ENCODE assay signal across 17 mouse cellular contexts in the genomic region with DNA sequence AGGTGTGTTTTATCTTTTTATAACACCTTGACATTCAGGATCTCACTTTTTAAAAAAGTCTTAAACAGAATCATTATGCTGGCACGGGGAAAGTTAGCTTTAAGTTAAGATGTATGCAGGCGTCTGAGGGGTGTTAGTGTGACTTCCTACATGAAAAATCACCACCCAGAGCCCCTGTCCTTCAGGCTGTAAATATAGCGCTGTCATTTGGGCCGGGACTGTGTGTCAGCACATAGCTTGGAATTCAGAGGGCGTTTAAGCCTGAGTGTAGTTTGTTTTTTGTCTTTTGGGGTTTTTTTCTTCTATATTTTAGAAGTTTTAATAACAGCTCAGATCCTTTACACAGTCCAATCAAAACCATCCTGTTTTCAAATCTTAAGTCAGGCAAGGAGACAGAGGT.
DNase-seq lines count a peak whose midpoint lies in the region; ATAC-seq and TF ChIP-seq lines count a peak whose summit lies in the region.
"Had no signal": no experiment of that assay in that cellular context is flagged by ENCODE, and none has a peak within 500 bp of the region (broad histone marks: within the 10 kb centered on the region; RNA-seq: fewer than 3 reads in every experiment).

No protein-coding gene starts in this region.

- no peak for DNase-seq in heart, postnatal 14 days
- DNase-seq in kidney, postnatal 4 days: no peak
- no peak for DNase-seq in lung, postnatal 0 days (ENCODE audit: low spot score)
- DNase-seq: cerebellum, adult 9-10 months; right cerebral cortex, adult 18-20 months; thymus, adult 18-20 months; thymus, postnatal 4 days had no signal

- no peak for ATAC-seq in heart, embryonic 11.5 days (replicated peaks; ENCODE audit: insufficient number of reproducible peaks, low FRiP score, low TSS enrichment)
- ATAC-seq in kidney, embryonic 14.5 days (ENCODE audit: low FRiP score, low TSS enrichment): 0 out of 2 replicates have a peak, but pooled peaks have one; percentile 52
- ATAC-seq in lung, embryonic 15.5 days (ENCODE audit: borderline replicate concordance, extremely low read depth, low FRiP score, low TSS enrichment): no peak
- no peak for ATAC-seq in lung, postnatal 0 days
- ATAC-seq in stomach, embryonic 15.5 days (ENCODE audit: insufficient read depth, low FRiP score, low read depth): no peak
- no peak for ATAC-seq in midbrain, embryonic 13.5 days
- ATAC-seq: forebrain, embryonic 16.5 days; intestine, embryonic 15.5 days had no signal

- intact Hi-C loops in heart, postnatal 14 days (cut with DNase I): no loop called here

- peak overlapping the region; percentile 20 for H3K4me2 ChIP-seq in heart, embryonic 11.5 days
- H3K4me2 ChIP-seq in kidney, embryonic 14.5 days (replicated peaks; ENCODE audit: low read depth, low read length): no peak overlapping the region
- H3K4me2 ChIP-seq in lung, embryonic 15.5 days: no peak overlapping the region
- no peak overlapping the region for H3K4me2 ChIP-seq in lung, postnatal 0 days (replicated peaks; ENCODE audit: low read depth, low read length)
- no peak overlapping the region for H3K4me2 ChIP-seq in stomach, embryonic 15.5 days
- H3K4me2 ChIP-seq in midbrain, embryonic 13.5 days (replicated peaks): no peak overlapping the region
- H3K4me2 ChIP-seq: embryonic facial prominence, embryonic 13.5 days; hindbrain, embryonic 14.5 days; intestine, embryonic 15.5 days; neural tube, embryonic 13.5 days had no signal

- no peak overlapping the region for H3K9ac ChIP-seq in heart, embryonic 11.5 days (ENCODE audit: low read depth, low read length)
- H3K9ac ChIP-seq in kidney, embryonic 14.5 days (ENCODE audit: low read depth, low read length): no peak overlapping the region
- no peak overlapping the region for H3K9ac ChIP-seq in lung, embryonic 15.5 days
- H3K9ac ChIP-seq in lung, postnatal 0 days (replicated peaks; ENCODE audit: low read depth): no peak overlapping the region
- no peak overlapping the region for H3K9ac ChIP-seq in stomach, embryonic 15.5 days
- no peak overlapping the region for H3K9ac ChIP-seq in midbrain, embryonic 13.5 days (replicated peaks)
- H3K9ac ChIP-seq: embryonic facial prominence, embryonic 13.5 days; hindbrain, embryonic 14.5 days; intestine, embryonic 15.5 days; neural tube, embryonic 13.5 days had no signal

- no peaks in the 10 kb centered on the region for H3K36me3 ChIP-seq in heart, embryonic 11.5 days (ENCODE audit: control insufficient read depth, insufficient read depth, low read length)
- H3K36me3 ChIP-seq in kidney, embryonic 14.5 days (ENCODE audit: control insufficient read depth, insufficient read depth, low read length): no peaks in the 10 kb centered on the region
- peaks cover 6% of the 10 kb centered on the region; the same call in 1 of the 2 replicates for H3K36me3 ChIP-seq in lung, embryonic 15.5 days
- H3K36me3 ChIP-seq in lung, postnatal 0 days (ENCODE audit: insufficient read depth, low read length): no peaks in the 10 kb centered on the region
- H3K36me3 ChIP-seq in stomach, embryonic 15.5 days: peaks cover 3% of the 10 kb centered on the region; the same call in 1 of the 2 replicates
- H3K36me3 ChIP-seq in midbrain, embryonic 13.5 days: peaks cover 12% of the 10 kb centered on the region

- TF ChIP-seq EP300 in lung, postnatal 0 days (IDR thresholded peaks at IDR 0.05): no peak

- H3K9me3 ChIP-seq in heart, embryonic 11.5 days (replicated peaks; ENCODE audit: control insufficient read depth, low read length): no peaks in the 10 kb centered on the region
- H3K9me3 ChIP-seq in kidney, embryonic 14.5 days (ENCODE audit: control insufficient read depth, low read length): no peaks in the 10 kb centered on the region
- H3K9me3 ChIP-seq in lung, embryonic 15.5 days: no peaks in the 10 kb centered on the region
- no peaks in the 10 kb centered on the region for H3K9me3 ChIP-seq in lung, postnatal 0 days (ENCODE audit: low read length)
- H3K9me3 ChIP-seq in stomach, embryonic 15.5 days: no peaks in the 10 kb centered on the region
- H3K9me3 ChIP-seq in midbrain, embryonic 13.5 days: no peaks in the 10 kb centered on the region
- H3K9me3 ChIP-seq: intestine, embryonic 15.5 days; neural tube, embryonic 13.5 days had no signal

- peak overlapping the region; percentile 10; the same call in 1 of the 2 replicates for H3K27ac ChIP-seq in heart, embryonic 11.5 days (ENCODE audit: low read depth, low read length)
- H3K27ac ChIP-seq in kidney, embryonic 14.5 days (ENCODE audit: low read depth, low read length): no peak overlapping the region
- peak overlapping the region; percentile 82 for H3K27ac ChIP-seq in lung, embryonic 15.5 days
- H3K27ac ChIP-seq in lung, postnatal 0 days (ENCODE audit: low read length): no peak overlapping the region
- 0 out of 2 replicates have a peak overlapping the region, but pooled peaks have one; percentile 59 for H3K27ac ChIP-seq in stomach, embryonic 15.5 days
- H3K27ac ChIP-seq in midbrain, embryonic 13.5 days: no peak overlapping the region
- H3K27ac ChIP-seq: embryonic facial prominence, embryonic 13.5 days; hindbrain, embryonic 14.5 days; neural tube, embryonic 13.5 days had no signal

- TF ChIP-seq CTCF in lung, postnatal 0 days (IDR thresholded peaks at IDR 0.05): no peak

- WGBS in heart, embryonic 11.5 days (ENCODE audit: insufficient replicate concordance): 8% methylated on average over 5 of the region's 5 CpGs
- 23% methylated on average over 5 of the region's 5 CpGs for WGBS in kidney, embryonic 14.5 days
- WGBS in lung, embryonic 15.5 days: 19% methylated on average over 5 of the region's 5 CpGs
- WGBS in lung, postnatal 0 days: 31% methylated on average over 5 of the region's 5 CpGs
- 30% methylated on average over 5 of the region's 5 CpGs for WGBS in stomach, embryonic 15.5 days
- 48% methylated on average over 5 of the region's 5 CpGs for WGBS in midbrain, embryonic 13.5 days

- H3K4me3 ChIP-seq in heart, embryonic 11.5 days (ENCODE audit: low read depth, low read length): no peak overlapping the region
- H3K4me3 ChIP-seq in kidney, embryonic 14.5 days (ENCODE audit: low read length): no peak overlapping the region
- no peak overlapping the region for H3K4me3 ChIP-seq in lung, embryonic 15.5 days
- H3K4me3 ChIP-seq in lung, postnatal 0 days (ENCODE audit: low read depth, low read length): no peak overlapping the region
- no peak overlapping the region for H3K4me3 ChIP-seq in stomach, embryonic 15.5 days (replicated peaks)
- H3K4me3 ChIP-seq in midbrain, embryonic 13.5 days (replicated peaks): no peak overlapping the region
- H3K4me3 ChIP-seq: embryonic facial prominence, embryonic 13.5 days; intestine, embryonic 15.5 days; neural tube, embryonic 13.5 days had no signal

- H3K27me3 ChIP-seq in heart, embryonic 11.5 days (ENCODE audit: control insufficient read depth, insufficient read depth, low read length): no peaks in the 10 kb centered on the region
- H3K27me3 ChIP-seq in kidney, embryonic 14.5 days (ENCODE audit: control insufficient read depth, insufficient read depth, low read length): no peaks in the 10 kb centered on the region
- H3K27me3 ChIP-seq in lung, embryonic 15.5 days: no peaks in the 10 kb centered on the region
- H3K27me3 ChIP-seq in lung, postnatal 0 days (replicated peaks; ENCODE audit: insufficient read depth, low read length): no peaks in the 10 kb centered on the region
- H3K27me3 ChIP-seq in stomach, embryonic 15.5 days (replicated peaks): no peaks in the 10 kb centered on the region
- no peaks in the 10 kb centered on the region for H3K27me3 ChIP-seq in midbrain, embryonic 13.5 days
- H3K27me3 ChIP-seq: embryonic facial prominence, embryonic 13.5 days; intestine, embryonic 15.5 days; neural tube, embryonic 13.5 days had no signal

- peaks cover 11% of the 10 kb centered on the region for H3K4me1 ChIP-seq in heart, embryonic 11.5 days (ENCODE audit: control insufficient read depth, insufficient read depth, low read length)
- H3K4me1 ChIP-seq in kidney, embryonic 14.5 days (ENCODE audit: control insufficient read depth, insufficient read depth, low read length): no peaks in the 10 kb centered on the region; the same call in 1 of the 2 replicates
- peaks cover 19% of the 10 kb centered on the region for H3K4me1 ChIP-seq in lung, embryonic 15.5 days
- H3K4me1 ChIP-seq in lung, postnatal 0 days (ENCODE audit: insufficient read depth, low read depth, low read length): peaks cover 6% of the 10 kb centered on the region
- peaks cover 5% of the 10 kb centered on the region; the same call in 1 of the 2 replicates for H3K4me1 ChIP-seq in stomach, embryonic 15.5 days
- H3K4me1 ChIP-seq in midbrain, embryonic 13.5 days (replicated peaks): peaks cover 19% of the 10 kb centered on the region

Comparison
In these comparisons a context has a peak if more than half of its experiments do, and no peak if none do; other contexts are left out.
1. H3K27ac ChIP-seq: peak in heart, embryonic 11.5 days (single experiment), lung, embryonic 15.5 days (single experiment) and stomach, embryonic 15.5 days (single experiment); none in kidney, embryonic 14.5 days (single experiment), lung, postnatal 0 days (single experiment) and midbrain, embryonic 13.5 days (single experiment).